Mouse (Mus musculus) cerebellum, postnatal 10 days (tissue): ENCODE data around the gene Npb.

ENCODE experiments used
- DNase-seq, 2 experiments: peaks; one replicate each; pipeline ENCODE4 v3.0.0; 2021; ENCODE audit warnings: mixed read lengths in 2 of 2

Npb gene

GRCm38 (mm10) chr11:120633520-120634343, 25.5 kb downstream of the Npb start, which contains the start of gene Mafg:
Gene Mafg (minus strand): TSS chr11:120633600.
- DNase-seq, result peak; percentile 96

- no peak for DNase-seq
These were observed 26.5 kb downstream of the Npb start for GRCm38 (mm10) chr11:120634810-120635209.

GRCm38 (mm10) chr11:120641255-120641654, 33.0 kb downstream of the Npb start:
- DNase-seq, result no peak

DNA sequence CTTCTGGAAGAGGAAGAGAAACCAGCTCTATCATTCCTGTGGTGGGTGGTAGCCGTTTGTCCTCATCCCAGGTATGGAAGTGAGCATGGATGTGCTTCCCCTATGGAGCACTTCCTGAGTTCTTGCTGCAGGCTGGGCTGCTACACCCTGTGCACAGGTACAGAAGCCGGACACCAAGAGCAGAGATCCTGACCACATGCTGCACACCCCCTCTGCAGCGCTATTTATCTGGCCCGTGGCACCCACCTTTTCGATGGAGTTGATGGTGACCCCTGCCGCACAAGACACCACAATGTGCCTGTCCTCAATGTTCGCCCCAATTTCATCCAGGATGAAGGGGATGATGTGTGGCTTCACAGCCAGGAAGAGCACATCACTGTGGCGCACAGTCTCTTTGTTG, 33.6 kb downstream of the Npb start:
- DNase-seq, result no peak

GRCm38 (mm10) chr11:120642939-120643600, 34.8 kb downstream of the Npb start:
- peak; percentile 49 to 58 for DNase-seq

DNA sequence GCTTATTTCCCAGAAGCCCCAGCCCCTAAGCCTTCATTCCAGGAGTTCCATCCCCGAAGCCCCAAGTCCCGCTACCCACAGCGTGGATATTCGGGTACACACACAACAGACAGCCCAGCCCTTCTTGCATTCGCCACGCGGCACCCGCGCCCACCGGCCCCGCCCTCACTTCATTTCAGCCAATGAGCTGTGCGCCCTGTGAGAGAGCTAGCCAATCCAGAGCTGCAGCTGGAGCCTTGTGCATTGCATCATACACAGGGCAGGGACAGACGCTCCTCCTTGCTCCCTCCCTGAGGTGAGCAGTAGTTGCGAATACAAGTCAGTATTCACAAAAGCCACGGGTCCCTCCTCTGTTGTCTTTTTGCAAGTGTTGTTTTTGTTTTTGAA, 35.3 kb downstream of the Npb start, which contains the start of gene Pycr1:
Pycr1 (minus strand) TSS at position 169 of the 387 bp plus-strand sequence.
- peak; percentile 96 to 97 for DNase-seq

DNA sequence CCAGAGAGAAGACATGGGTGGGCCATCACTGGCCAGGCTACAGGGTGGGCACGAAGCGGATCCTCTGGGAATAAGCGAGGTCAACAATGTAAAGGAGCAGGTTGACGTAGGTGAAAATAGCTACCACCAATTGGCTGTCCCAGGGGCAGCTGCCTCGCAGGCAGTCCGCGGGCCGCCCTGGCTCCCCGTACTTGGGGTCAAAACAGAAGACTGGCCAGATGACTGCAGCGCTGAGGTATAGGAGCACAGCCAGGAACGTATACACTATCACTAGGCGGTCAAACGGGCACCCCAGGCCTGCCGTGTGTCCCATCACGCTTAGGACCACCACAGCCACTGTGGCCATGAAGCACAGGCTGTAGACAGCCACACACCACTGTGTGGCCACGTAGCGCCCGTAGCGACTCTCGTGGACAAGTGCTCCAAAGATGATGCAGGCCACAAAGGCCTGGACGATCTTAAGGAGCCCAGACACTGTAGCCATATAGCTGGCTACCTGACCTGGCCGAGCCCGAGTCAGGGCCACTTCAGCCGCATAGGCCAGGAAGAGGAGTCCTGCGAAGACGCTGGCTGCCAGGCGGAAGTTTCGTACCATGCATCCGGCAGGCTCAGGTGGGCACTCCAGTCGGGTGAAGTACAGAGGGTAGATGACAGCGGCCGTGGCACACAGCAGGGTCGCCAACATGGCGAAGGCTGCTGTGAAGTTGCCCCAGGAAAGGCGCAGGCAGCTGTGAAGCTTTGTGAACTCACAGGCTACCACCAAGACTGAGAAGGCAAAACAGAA, 39.0 kb downstream of the Npb start:
- DNase-seq, result no peak

GRCm38 (mm10) chr11:120648001-120648476, 39.8 kb downstream of the Npb start, which contains the start of gene Myadml2:
Gene Myadml2 (minus strand): TSS chr11:120648158.
- peak; percentile 55 to 62 for DNase-seq

- no peak for DNase-seq
These were observed 43.6 kb downstream of the Npb start for GRCm38 (mm10) chr11:120651872-120652271.

DNA sequence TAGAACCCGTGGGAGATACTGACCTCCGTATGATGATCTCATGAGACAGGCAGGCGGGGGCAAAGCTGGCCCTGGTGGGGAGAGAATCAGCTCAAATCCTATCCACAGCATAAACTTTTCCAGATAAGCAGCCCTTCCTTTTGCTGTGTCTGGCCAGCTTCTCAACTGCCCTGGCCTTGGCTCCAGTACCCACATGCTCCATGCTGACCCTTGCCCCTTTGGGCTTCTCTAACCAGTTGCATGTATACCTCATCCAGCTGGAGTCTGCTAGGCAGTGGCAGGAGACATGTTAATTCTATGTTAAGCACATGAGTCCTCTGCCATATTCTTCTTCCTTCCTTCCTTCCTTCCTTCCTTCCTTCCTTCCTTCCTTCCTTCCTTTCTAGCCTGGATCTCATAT, 46.5 kb downstream of the Npb start:
- DNase-seq, result no peak

DNA sequence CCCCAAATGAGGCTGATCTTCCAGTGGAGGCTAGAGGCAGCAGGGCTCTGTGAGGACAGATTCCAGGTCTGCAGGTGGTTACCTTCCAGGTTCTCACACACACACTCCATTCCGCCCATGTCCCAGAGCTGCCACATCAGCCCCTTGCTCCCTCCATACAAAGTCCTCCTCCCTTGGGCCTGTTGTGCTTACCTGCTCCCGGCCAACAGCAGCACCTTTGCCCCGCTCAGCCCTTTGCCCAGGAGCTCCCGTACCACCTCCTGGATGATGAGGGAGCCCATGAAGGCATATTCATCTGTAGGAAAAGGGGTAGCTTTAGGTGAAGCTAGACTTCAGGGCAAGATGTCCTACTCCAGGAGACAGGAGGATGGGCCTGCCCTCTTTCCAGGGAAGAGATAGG, 49.0 kb downstream of the Npb start:
- DNase-seq, result no peak
